10 mouse cellular contexts compared by ENCODE assay signal in the genomic region with DNA sequence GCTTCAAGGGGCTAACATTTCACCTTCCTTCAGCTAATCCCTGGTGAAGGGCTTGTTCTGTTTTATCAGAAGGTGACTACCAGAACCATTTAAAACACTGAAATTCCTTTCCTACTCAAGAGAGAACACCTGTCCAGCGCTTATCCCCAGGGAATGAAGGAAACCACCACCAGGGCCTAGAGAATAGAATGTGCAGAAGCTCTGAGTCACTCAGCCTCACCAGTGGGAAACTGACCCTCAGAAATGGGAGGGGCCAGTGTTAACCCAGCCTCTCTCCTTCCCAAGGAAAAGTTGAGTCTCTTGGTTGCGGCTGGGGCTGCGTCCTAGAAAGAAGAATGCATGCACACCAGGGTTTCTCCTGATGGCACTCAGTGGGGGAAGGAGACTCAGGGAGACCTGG. TPM values are rescaled to one million over a fixed set of nuclear protein-coding genes. Genes with fewer than 3 reads are reported as not detected.
DNase-seq lines count a peak whose midpoint lies in the region; ATAC-seq and TF ChIP-seq lines count a peak whose summit lies in the region.
"Had no signal": no experiment of that assay in that cellular context is flagged by ENCODE, and none has a peak within 500 bp of the region (broad histone marks: within the 10 kb centered on the region; RNA-seq: fewer than 3 reads in every experiment).

No protein-coding gene starts in this region.

- intact Hi-C loops in gastrocnemius, postnatal 36 days (cut with DNase I) = no loop called here

- in situ Hi-C loops in CH12.LX (cut with MboI; ENCODE audit: low pct_ligation_motif_present, low pct_unique_long_range_greater_than_20kb, low sequenced_read_pairs) = loop anchor here (5.0 kb wide), 1 partner anchor 33 kb away; the partner anchor contains the start of genes Cdk5 and Slc4a2

- H3K27me3 ChIP-seq in heart, embryonic 13.5 days (replicated peaks) = no peaks in the 10 kb centered on the region; the same call in 1 of the 2 replicates
- peaks cover 11% of the 10 kb centered on the region for H3K27me3 ChIP-seq in CH12.LX (replicated peaks)
- H3K27me3 ChIP-seq in embryonic facial prominence, embryonic 15.5 days = no peaks in the 10 kb centered on the region
- H3K27me3 ChIP-seq in limb, embryonic 13.5 days = no peaks in the 10 kb centered on the region

- H3K27ac ChIP-seq in heart, embryonic 13.5 days (replicated peaks) = peak overlapping the region; percentile 71
- no peak overlapping the region for H3K27ac ChIP-seq in CH12.LX (ENCODE audit: insufficient read depth, low read depth)
- peak overlapping the region; percentile 58; the same call in 1 of the 2 replicates for H3K27ac ChIP-seq in embryonic facial prominence, embryonic 15.5 days (replicated peaks)
- H3K27ac ChIP-seq in limb, embryonic 13.5 days = 0 out of 2 replicates have a peak overlapping the region, but pooled peaks have one; percentile 44

- no peak for TF ChIP-seq RAD21 in CH12.LX (IDR thresholded peaks at IDR 0.05; ENCODE audit: low read depth, low read length)

- peak overlapping the region; percentile 34 for H3K9ac ChIP-seq in heart, embryonic 13.5 days
- H3K9ac ChIP-seq in CH12.LX (ENCODE audit: insufficient read depth, low read depth) = no peak overlapping the region
- H3K9ac ChIP-seq in embryonic facial prominence, embryonic 15.5 days = no peak overlapping the region
- peak overlapping the region; percentile 8; the same call in 1 of the 2 replicates for H3K9ac ChIP-seq in limb, embryonic 13.5 days

- dilution Hi-C loops in CH12.LX (cut with MboI; ENCODE audit: extremely low pct_ligation_motif_present, extremely low pct_unique_long_range_greater_than_20kb, low sequenced_read_pairs) = no loop called here

- no peak for TF ChIP-seq EP300 in CH12.LX (IDR thresholded peaks at IDR 0.05; ENCODE audit: low read length)

- no peak for TF ChIP-seq POLR2A in CH12.LX (IDR thresholded peaks at IDR 0.05; ENCODE audit: low read depth, low read length)

- DNase-seq in heart, adult 8-10 months (ENCODE audit: low spot score) = no peak
- peak; percentile 21 for DNase-seq in CH12.LX (ENCODE audit: extremely low read depth)
- no peak for DNase-seq in urinary bladder, postnatal 10 days (ENCODE audit: low spot score)
- DNase-seq in urinary bladder, adult 2 months (ENCODE audit: low spot score) = no peak
- DNase-seq in gastrocnemius, postnatal 36 days = no peak
- DNase-seq: kidney, postnatal 25 days; thymus, postnatal 25 days had no signal

- peaks cover 37% of the 10 kb centered on the region for H3K79me2 ChIP-seq in CH12.LX (replicated peaks; ENCODE audit: control insufficient read depth, extremely low read depth, insufficient read depth, poor library complexity, severe bottlenecking)

- 61% methylated on average over 3 of the region's 3 CpGs for whole genome bisulfite sequencing in heart, embryonic 13.5 days
- WGBS in embryonic facial prominence, embryonic 15.5 days = 68% methylated on average over 3 of the region's 3 CpGs
- WGBS in limb, embryonic 13.5 days = 63% methylated on average over 3 of the region's 3 CpGs

- H3K4me1 ChIP-seq in heart, embryonic 13.5 days = peaks cover 46% of the 10 kb centered on the region
- H3K4me1 ChIP-seq in CH12.LX (ENCODE audit: control insufficient read depth in 1 of 2, insufficient read depth in 2 of 2) = peaks cover 21 to 38% of the 10 kb centered on the region in 2 experiments
- peaks cover 50% of the 10 kb centered on the region for H3K4me1 ChIP-seq in embryonic facial prominence, embryonic 15.5 days
- H3K4me1 ChIP-seq in limb, embryonic 13.5 days = peaks cover 44% of the 10 kb centered on the region

- TF ChIP-seq CTCF in CH12.LX (conservative IDR thresholded peaks at IDR 0.05 in 1 of 2, IDR thresholded peaks at IDR 0.05 in 1 of 2; ENCODE audit: low read depth in 2 of 2, low read length in 2 of 2) = no peak

- H3K4me2 ChIP-seq in heart, embryonic 13.5 days = peak overlapping the region; percentile 98
- H3K4me2 ChIP-seq in CH12.LX (ENCODE audit: insufficient read depth, low read depth, poor library complexity, severe bottlenecking) = no peak overlapping the region
- H3K4me2 ChIP-seq in embryonic facial prominence, embryonic 15.5 days (replicated peaks) = peak overlapping the region; percentile 1; the same call in 1 of the 2 replicates
- H3K4me2 ChIP-seq in limb, embryonic 13.5 days (replicated peaks) = peak overlapping the region; percentile 100

- ATAC-seq in heart, embryonic 13.5 days (ENCODE audit: extremely low read depth, insufficient number of reproducible peaks, low FRiP score, low TSS enrichment) = no peak
- no peak for ATAC-seq in embryonic facial prominence, embryonic 15.5 days (ENCODE audit: insufficient number of reproducible peaks, low FRiP score, low TSS enrichment, low read depth)
- ATAC-seq in limb, embryonic 13.5 days (ENCODE audit: low FRiP score, low read depth) = no peak

- H3K4me3 ChIP-seq in heart, embryonic 13.5 days = 0 out of 2 replicates have a peak overlapping the region, but pooled peaks have one; percentile 8
- H3K4me3 ChIP-seq in CH12.LX (replicated peaks in 1 of 3; ENCODE audit: low read depth in 2 of 3, low read length in 2 of 3, poor library complexity in 1 of 3) = no peak overlapping the region
- no peak overlapping the region for H3K4me3 ChIP-seq in embryonic facial prominence, embryonic 15.5 days (replicated peaks)
- H3K4me3 ChIP-seq in limb, embryonic 13.5 days = no peak overlapping the region

- H3K9me3 ChIP-seq in heart, embryonic 13.5 days = no peaks in the 10 kb centered on the region
- no peaks in the 10 kb centered on the region for H3K9me3 ChIP-seq in CH12.LX (replicated peaks; ENCODE audit: low read length)
- no peaks in the 10 kb centered on the region for H3K9me3 ChIP-seq in embryonic facial prominence, embryonic 15.5 days (replicated peaks)
- 0 out of 2 replicates have a peak, but pooled peaks cover 3% of the 10 kb centered on the region for H3K9me3 ChIP-seq in limb, embryonic 13.5 days

- H3K36me3 ChIP-seq in heart, embryonic 13.5 days = peaks cover 21% of the 10 kb centered on the region
- peaks cover 3 to 40% of the 10 kb centered on the region in 2 experiments for H3K36me3 ChIP-seq in CH12.LX (replicated peaks in 1 of 2; ENCODE audit: control insufficient read depth in 1 of 2, insufficient read depth in 1 of 2, low read length in 1 of 2)
- H3K36me3 ChIP-seq in embryonic facial prominence, embryonic 15.5 days = 0 out of 2 replicates have a peak, but pooled peaks cover 8% of the 10 kb centered on the region
- H3K36me3 ChIP-seq in limb, embryonic 13.5 days = peaks cover 35% of the 10 kb centered on the region

RNA-seq across cellular contexts. Expression of gene Agap3, which starts 3.1 kb away (rescaled TPM):
- polyA plus RNA-seq in heart, embryonic 13.5 days (2015; fragmentation: Nextera tagmentation; extraction: Ambion mirVana) = 14.4 and 16.5 TPM in 2 replicates
- 100 to 1,000 TPM in 1 of 4 experiments, 10 to 100 TPM in 3; 88.8 to 101 (median 95.0) TPM for total RNA-seq in heart, adult 8-10 months (2022)
- total RNA-seq in CH12.LX (2012; rRNA removed) (43.5 and 46.3 TPM in 2 replicates), CH12.LX (2014; rRNA removed) (12.8 and 15.4 TPM in 2 replicates)
- polyA plus RNA-seq in CH12.LX (2012; ENCODE audit: insufficient read length, low read depth) = 37.9 and 38.0 TPM in 2 replicates
- 45.0 and 49.9 TPM in 2 replicates for polyA plus RNA-seq in embryonic facial prominence, embryonic 15.5 days (2015; fragmentation: Nextera tagmentation; extraction: Ambion mirVana)
- 29.8 and 35.4 TPM in 2 replicates for polyA plus RNA-seq in limb, embryonic 13.5 days (2015; fragmentation: Nextera tagmentation; extraction: Ambion mirVana)
- 55.8 and 73.8 TPM in 2 replicates for polyA plus RNA-seq in urinary bladder, adult 2 months (2012; rRNA removed)
- 10 to 100 TPM; 59.6 to 63.2 TPM for total RNA-seq in gastrocnemius, postnatal 36 days (2021)

RNA-seq across cellular contexts. Expression of gene Tmub1, which starts 7.4 kb away (rescaled TPM):
- 16.2 and 19.9 TPM in 2 replicates for polyA plus RNA-seq in heart, embryonic 13.5 days (2015; fragmentation: Nextera tagmentation; extraction: Ambion mirVana)
- 10 to 100 TPM in 3 of 4 experiments, 1 to 10 TPM in 1; 9.8 to 12.3 (median 11.8) TPM for total RNA-seq in heart, adult 8-10 months (2022)
- total RNA-seq in CH12.LX (2012; rRNA removed) = 9.6 and 13.1 TPM in 2 replicates
- 6.1 and 7.6 TPM in 2 replicates for total RNA-seq in CH12.LX (2014; rRNA removed)
- 8.6 and 11.2 TPM in 2 replicates for polyA plus RNA-seq in CH12.LX (2012; ENCODE audit: insufficient read length, low read depth)
- polyA plus RNA-seq in embryonic facial prominence, embryonic 15.5 days (2015; fragmentation: Nextera tagmentation; extraction: Ambion mirVana) = 20.5 and 21.4 TPM in 2 replicates
- polyA plus RNA-seq in limb, embryonic 13.5 days (2015; fragmentation: Nextera tagmentation; extraction: Ambion mirVana) = 23.7 and 24.6 TPM in 2 replicates
- 24.5 TPM in 2 replicates for polyA plus RNA-seq in urinary bladder, adult 2 months (2012; rRNA removed)
- total RNA-seq in gastrocnemius, postnatal 36 days (2021) = 10 to 100 TPM; 14.9 to 15.8 TPM

RNA-seq across cellular contexts. Expression of gene Fastk, which starts 10.0 kb away (rescaled TPM):
- 163 and 164 TPM in 2 replicates for polyA plus RNA-seq in heart, embryonic 13.5 days (2015; fragmentation: Nextera tagmentation; extraction: Ambion mirVana)
- 100 to 1,000 TPM; 297 to 351 (median 327) TPM for total RNA-seq in heart, adult 8-10 months (2022)
- 61.2 and 61.4 TPM in 2 replicates for total RNA-seq in CH12.LX (2012; rRNA removed)
- 41.8 and 44.8 TPM in 2 replicates for total RNA-seq in CH12.LX (2014; rRNA removed)
- polyA plus RNA-seq in CH12.LX (2012; ENCODE audit: insufficient read length, low read depth) = 88.0 and 88.1 TPM in 2 replicates
- 123 and 135 TPM in 2 replicates for polyA plus RNA-seq in embryonic facial prominence, embryonic 15.5 days (2015; fragmentation: Nextera tagmentation; extraction: Ambion mirVana)
- 120 TPM in 2 replicates for polyA plus RNA-seq in limb, embryonic 13.5 days (2015; fragmentation: Nextera tagmentation; extraction: Ambion mirVana)
- 134 and 154 TPM in 2 replicates for polyA plus RNA-seq in urinary bladder, adult 2 months (2012; rRNA removed)
- 100 to 1,000 TPM; 179 to 183 TPM for total RNA-seq in gastrocnemius, postnatal 36 days (2021)

RNA-seq across cellular contexts. Expression of gene Slc4a2, which starts 31.4 kb away (rescaled TPM):
- polyA plus RNA-seq in heart, embryonic 13.5 days (2015; fragmentation: Nextera tagmentation; extraction: Ambion mirVana) = 26.9 and 29.3 TPM in 2 replicates
- 10 to 100 TPM; 21.9 to 32.5 (median 24.7) TPM for total RNA-seq in heart, adult 8-10 months (2022)
- 17.2 and 18.6 TPM in 2 replicates for total RNA-seq in CH12.LX (2012; rRNA removed)
- 12.7 and 12.9 TPM in 2 replicates for total RNA-seq in CH12.LX (2014; rRNA removed)
- polyA plus RNA-seq in CH12.LX (2012; ENCODE audit: insufficient read length, low read depth) = 27.2 and 27.3 TPM in 2 replicates
- polyA plus RNA-seq in embryonic facial prominence, embryonic 15.5 days (2015; fragmentation: Nextera tagmentation; extraction: Ambion mirVana) = 37.6 and 38.9 TPM in 2 replicates
- 39.5 and 42.0 TPM in 2 replicates for polyA plus RNA-seq in limb, embryonic 13.5 days (2015; fragmentation: Nextera tagmentation; extraction: Ambion mirVana)
- polyA plus RNA-seq in urinary bladder, adult 2 months (2012; rRNA removed) = 61.6 and 63.0 TPM in 2 replicates
- 10 to 100 TPM; 14.7 to 15.5 TPM for total RNA-seq in gastrocnemius, postnatal 36 days (2021)

RNA-seq across cellular contexts. Expression of gene Cdk5, which starts 31.7 kb away (rescaled TPM):
- polyA plus RNA-seq in heart, embryonic 13.5 days (2015; fragmentation: Nextera tagmentation; extraction: Ambion mirVana) = 25.8 and 28.7 TPM in 2 replicates
- 10 to 100 TPM; 17.3 to 23.7 (median 19.1) TPM for total RNA-seq in heart, adult 8-10 months (2022)
- total RNA-seq in CH12.LX (2012; rRNA removed) = 10.4 and 12.1 TPM in 2 replicates
- total RNA-seq in CH12.LX (2014; rRNA removed) = 7.4 and 9.2 TPM in 2 replicates
- 25.1 and 26.6 TPM in 2 replicates for polyA plus RNA-seq in CH12.LX (2012; ENCODE audit: insufficient read length, low read depth)
- polyA plus RNA-seq in embryonic facial prominence, embryonic 15.5 days (2015; fragmentation: Nextera tagmentation; extraction: Ambion mirVana) = 52.9 and 54.1 TPM in 2 replicates
- polyA plus RNA-seq in limb, embryonic 13.5 days (2015; fragmentation: Nextera tagmentation; extraction: Ambion mirVana) = 53.5 and 59.5 TPM in 2 replicates
- polyA plus RNA-seq in urinary bladder, adult 2 months (2012; rRNA removed) = 61.4 and 77.8 TPM in 2 replicates
- total RNA-seq in gastrocnemius, postnatal 36 days (2021) = 10 to 100 TPM; 11.3 to 12.0 TPM

Comparison
In these comparisons a context has a peak if more than half of its experiments do, and no peak if none do; other contexts are left out.
1. H3K9ac ChIP-seq: peak in heart, embryonic 13.5 days (single experiment) and limb, embryonic 13.5 days (single experiment); none in CH12.LX (single experiment) and embryonic facial prominence, embryonic 15.5 days (single experiment).